Mouse (Mus musculus) liver, adult 2 months (tissue): ENCODE results near the gene Pecam1. TPM values are rescaled to one million over a fixed set of nuclear protein-coding genes. Genes with fewer than 3 reads are reported as not detected.
A peak's percentile ranks its signal among the peaks of the same experiment; 100 is the strongest.

Experiments used
- DNase-seq: peaks from one replicate; pipeline ENCODE4 v3.0.0-alpha.2; 2011; ENCODE audit warnings: low read depth, low spot score; ENCODE audit errors: extremely low read depth
- H3K27ac ChIP-seq: fragments of 200-500 bp; replicated peaks from 2 replicates; pipeline ENCODE4 v1.5.1; 2012; ENCODE audit warnings: low read depth, mild to moderate bottlenecking, control low read depth, inconsistent platforms, low read length; ENCODE audit not compliant: insufficient read depth
- H3K27me3 ChIP-seq: fragments of 200-500 bp; 2 replicates; pipeline ENCODE4 v1.6.1; 2012; ENCODE audit warnings: mild to moderate bottlenecking, moderate library complexity, low read length, inconsistent platforms; ENCODE audit not compliant: control insufficient read depth, insufficient read depth
- H3K36me3 ChIP-seq: fragments of 200-500 bp; 2 replicates; pipeline ENCODE4 v1.6.1; 2012; ENCODE audit warnings: low read length, inconsistent platforms; ENCODE audit not compliant: control insufficient read depth, insufficient read depth
- H3K4me1 ChIP-seq: fragments of 200-500 bp; 2 replicates; pipeline ENCODE4 v1.6.1; 2011; ENCODE audit warnings: low read length; ENCODE audit not compliant: control insufficient read depth, insufficient read depth
- H3K4me3 ChIP-seq: fragments of 200-500 bp; 2 replicates; pipeline ENCODE4 v1.5.1; 2011; ENCODE audit warnings: low read depth, mild to moderate bottlenecking, control low read depth, low read length, moderate library complexity; ENCODE audit not compliant: insufficient read depth
- H3K79me2 ChIP-seq: fragments of 200-500 bp; 2 replicates; pipeline ENCODE4 v1.6.1; 2012; ENCODE audit warnings: inconsistent platforms, mild to moderate bottlenecking, low read length, moderate library complexity; ENCODE audit not compliant: control insufficient read depth, insufficient read depth
- H3K9ac ChIP-seq: fragments of 200-500 bp; 2 replicates; pipeline ENCODE4 v1.6.1; 2012; ENCODE audit warnings: low read depth, mild to moderate bottlenecking, control low read depth, inconsistent platforms, low read length
- CTCF ChIP-seq: fragments of 200-500 bp; IDR thresholded peaks from 2 replicates; pipeline ENCODE4 v1.5.1; 2011; ENCODE audit warnings: low read depth, low read length, control low read depth
- POLR2A ChIP-seq: fragments of 200-500 bp; IDR thresholded peaks from 2 replicates; pipeline ENCODE4 v1.6.1; 2011; ENCODE audit warnings: low read length, control low read depth; ENCODE audit not compliant: insufficient read depth; ENCODE audit errors: extremely low read depth
- WGBS: fragments of 180-500 bp; shearing (Covaris S2); methylation state at CpG from one replicate; pipeline ENCODE4 v1.1.7; 2018; 5-methylcytosine and 5-hydroxymethylcytosine counted together
- polyA plus RNA-seq: library from polyadenylated mRNA; depleted of rRNA; stranded (reverse); fragments of >200 nt; gene quantifications from 2 replicates; pipeline ENCODE4 v1.2.3, GENCODE M21; 2012
- total RNA-seq: library from RNA; depleted of rRNA; stranded (reverse); fragments of >200 nt; gene quantifications from 2 replicates; pipeline ENCODE4 v1.2.3, GENCODE M21; 2014

Gene Pecam1
- total and polyA plus RNA-seq, 2 experiments: 5.4 to 14.6 TPM

DNA sequence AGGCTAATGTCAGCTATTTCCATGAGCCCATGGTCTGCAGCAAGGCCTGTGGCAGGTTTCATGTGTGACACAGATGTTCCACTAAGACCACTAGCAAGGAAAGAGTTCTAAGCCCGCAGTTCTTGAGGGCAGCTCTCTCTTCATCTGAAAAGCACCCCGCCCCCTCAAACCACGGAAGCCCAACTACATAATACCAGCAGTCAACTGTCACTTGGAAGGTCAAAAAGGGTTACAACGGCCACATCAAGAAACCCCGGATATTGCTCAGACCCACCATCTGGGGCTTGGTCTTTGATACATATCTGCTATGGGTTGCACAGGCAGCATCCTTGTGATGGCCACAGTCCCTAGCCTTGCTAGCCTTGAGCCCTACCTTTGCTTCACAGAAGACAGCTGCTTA lies 62.1 kb downstream of the Pecam1 start:
- H3K27ac ChIP-seq: no peak overlapping the region

DNA sequence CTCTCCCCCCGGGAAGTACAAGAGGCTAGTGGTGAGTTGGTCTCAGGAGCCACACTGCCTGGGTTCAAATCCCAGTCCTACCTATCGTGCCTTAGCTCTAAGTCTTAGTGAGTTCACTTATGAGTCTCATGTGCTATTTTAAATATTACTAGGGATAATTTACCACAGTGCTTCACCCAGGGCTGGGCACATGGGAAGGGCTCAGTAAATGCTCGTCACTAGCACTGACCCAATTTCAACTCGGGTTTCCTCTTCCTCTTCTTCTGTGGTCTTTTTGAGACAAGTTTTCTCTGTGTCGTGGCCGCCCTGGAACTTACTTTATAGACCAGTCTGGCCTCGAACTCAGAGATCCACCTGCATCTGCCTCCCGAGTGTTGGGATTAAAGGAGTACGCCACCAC lies 63.1 kb downstream of the Pecam1 start:
- no peak for TF ChIP-seq POLR2A
- TF ChIP-seq CTCF: no peak
- Histone ChIP-seq H3K27ac (no peak overlapping the region), H3K4me1 (no peaks in the 10 kb centered on the region), H3K79me2 (no peaks in the 10 kb centered on the region), H3K4me3 (no peak overlapping the region), H3K27me3 (no peaks in the 10 kb centered on the region), H3K36me3 (no peaks in the 10 kb centered on the region), H3K9ac (no peak overlapping the region)
- DNase-seq: no peak
- WGBS: 84% methylated on average over 9 of the region's 9 CpGs

More for the DNA sequence above, 62.1 kb downstream of the Pecam1 start:
- no peak overlapping the region for H3K9ac ChIP-seq
- H3K36me3 ChIP-seq: no peaks in the 10 kb centered on the region
- no peak overlapping the region for H3K4me3 ChIP-seq
- H3K79me2 ChIP-seq: no peaks in the 10 kb centered on the region
- 84% methylated on average over 5 of the region's 5 CpGs for WGBS
- no peaks in the 10 kb centered on the region for H3K4me1 ChIP-seq
- no peak for TF ChIP-seq POLR2A
- TF ChIP-seq CTCF: no peak
- H3K27me3 ChIP-seq: no peaks in the 10 kb centered on the region
- no peak for DNase-seq

DNA sequence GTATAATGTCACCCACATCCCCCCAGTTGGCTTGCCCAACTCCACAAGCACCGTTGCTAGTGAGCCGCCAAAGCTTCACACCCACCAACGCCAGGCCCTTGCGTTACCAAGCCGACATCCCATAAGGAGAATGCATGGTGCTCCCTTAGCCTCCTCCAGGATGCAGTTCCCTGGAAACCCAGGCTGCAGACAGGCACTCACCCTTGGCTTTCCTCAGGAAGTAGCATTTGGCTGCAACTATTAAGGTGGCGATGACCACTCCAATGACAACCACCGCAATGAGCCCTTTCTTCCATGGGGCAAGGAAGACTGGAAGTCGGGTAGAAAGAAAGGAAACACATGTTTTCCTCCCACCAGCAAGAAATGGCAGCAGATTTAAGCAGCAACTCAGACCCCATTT lies 66.4 kb downstream of the Pecam1 start:
- DNase-seq: no peak

DNA sequence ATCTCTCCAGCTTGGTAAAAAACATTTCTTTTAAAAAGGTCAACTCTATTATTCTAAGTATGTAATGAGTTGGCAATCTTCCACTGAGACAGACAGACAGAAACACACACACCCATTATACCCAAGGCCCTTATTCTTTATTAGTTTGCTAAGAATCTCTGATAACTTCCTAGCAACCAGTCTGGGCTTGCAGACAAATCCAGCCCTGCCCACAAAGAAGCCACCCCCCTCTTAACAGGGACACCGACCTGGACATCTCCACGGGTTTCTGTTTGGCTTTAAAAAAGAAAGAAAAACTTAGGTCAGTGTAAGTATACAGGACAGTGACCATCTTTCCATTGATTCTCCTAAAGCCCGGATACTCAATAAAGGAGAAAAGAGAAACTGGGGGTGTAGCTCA lies 67.1 kb downstream of the Pecam1 start:
- 40% methylated on average over 3 of the region's 3 CpGs for WGBS
- Histone ChIP-seq H3K27ac (no peak overlapping the region), H3K4me3 (no peak overlapping the region), H3K9ac (no peak overlapping the region), H3K36me3 (no peaks in the 10 kb centered on the region), H3K4me1 (peaks cover 2% of the 10 kb centered on the region; the same call in 1 of the 2 replicates), H3K79me2 (no peaks in the 10 kb centered on the region), H3K27me3 (no peaks in the 10 kb centered on the region)
- no peak for DNase-seq
- no peak for TF ChIP-seq CTCF

More for the DNA sequence above, 66.4 kb downstream of the Pecam1 start:
- Histone ChIP-seq H3K79me2 (no peaks in the 10 kb centered on the region), H3K4me1 (no peaks in the 10 kb centered on the region), H3K27me3 (no peaks in the 10 kb centered on the region), H3K4me3 (no peak overlapping the region), H3K9ac (no peak overlapping the region), H3K36me3 (no peaks in the 10 kb centered on the region), H3K27ac (no peak overlapping the region)
- 86% methylated on average over 8 of the region's 8 CpGs for WGBS
- no peak for TF ChIP-seq POLR2A
- TF ChIP-seq CTCF: no peak

DNA sequence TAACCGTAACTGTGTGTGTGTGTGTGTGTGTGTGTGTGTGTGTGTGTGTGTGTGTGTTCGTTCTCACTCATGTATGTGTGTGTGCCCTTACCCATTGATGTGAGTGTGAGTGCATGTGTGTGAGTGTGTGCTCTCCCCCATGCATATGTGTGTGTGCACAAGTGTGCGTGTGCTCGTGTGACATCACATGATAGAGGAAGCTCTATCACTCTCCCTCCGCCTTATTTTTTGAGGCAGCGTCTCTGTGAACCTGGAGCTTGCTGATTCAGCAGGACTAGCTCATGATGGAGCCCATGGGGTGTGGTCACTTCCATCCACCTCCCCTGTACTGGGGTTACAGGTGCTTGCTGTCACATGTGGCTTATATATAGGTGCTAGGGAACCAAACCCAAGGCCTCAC lies 69.3 kb downstream of the Pecam1 start:
- H3K9ac ChIP-seq: no peak overlapping the region
- DNase-seq: no peak
- H3K27me3 ChIP-seq: no peaks in the 10 kb centered on the region
- no peaks in the 10 kb centered on the region for H3K79me2 ChIP-seq
- no peak for TF ChIP-seq POLR2A
- TF ChIP-seq CTCF: no peak
- no peak overlapping the region for H3K4me3 ChIP-seq
- H3K36me3 ChIP-seq: no peaks in the 10 kb centered on the region
- peaks cover 11% of the 10 kb centered on the region for H3K4me1 ChIP-seq
- no peak overlapping the region for H3K27ac ChIP-seq
- 83% methylated on average over 6 of the region's 6 CpGs for WGBS

DNA sequence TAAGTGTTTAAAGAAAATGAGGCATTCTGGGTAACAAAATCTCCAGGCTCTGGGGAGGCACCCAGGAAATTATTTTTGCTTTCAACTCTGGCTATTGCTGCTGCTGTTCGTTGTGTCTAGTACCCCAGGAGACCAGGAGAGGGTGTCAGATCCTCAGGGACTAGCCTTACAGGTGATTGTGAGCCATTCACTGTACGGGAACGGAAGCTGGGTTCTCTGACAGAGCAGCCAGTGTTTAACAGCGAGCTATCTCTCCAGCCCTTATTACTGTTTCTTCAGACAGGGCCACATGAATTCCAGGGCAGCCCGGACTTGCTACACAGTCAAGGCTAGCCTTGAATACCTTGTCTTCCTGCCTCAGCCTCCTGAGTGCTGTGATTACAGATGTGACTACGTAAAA lies 70.6 kb downstream of the Pecam1 start:
- Histone ChIP-seq H3K4me3 (no peak overlapping the region), H3K36me3 (no peaks in the 10 kb centered on the region), H3K9ac (no peak overlapping the region), H3K27ac (no peak overlapping the region), H3K27me3 (no peaks in the 10 kb centered on the region), H3K79me2 (no peaks in the 10 kb centered on the region), H3K4me1 (peaks cover 14% of the 10 kb centered on the region)
- TF ChIP-seq POLR2A: no peak
- peak; percentile 41; the same call in 1 of the 2 replicates for TF ChIP-seq CTCF
- DNase-seq: peak; percentile 36
- 59% methylated on average over 6 of the region's 6 CpGs for WGBS
